Mouse (Mus musculus): ENCODE measurements around the gene Nhlh1. TPM values are rescaled to one million over a fixed set of nuclear protein-coding genes. Genes with fewer than 3 reads are reported as not detected.

Nhlh1 gene
- not detected for total RNA-seq (2022)

DNA sequence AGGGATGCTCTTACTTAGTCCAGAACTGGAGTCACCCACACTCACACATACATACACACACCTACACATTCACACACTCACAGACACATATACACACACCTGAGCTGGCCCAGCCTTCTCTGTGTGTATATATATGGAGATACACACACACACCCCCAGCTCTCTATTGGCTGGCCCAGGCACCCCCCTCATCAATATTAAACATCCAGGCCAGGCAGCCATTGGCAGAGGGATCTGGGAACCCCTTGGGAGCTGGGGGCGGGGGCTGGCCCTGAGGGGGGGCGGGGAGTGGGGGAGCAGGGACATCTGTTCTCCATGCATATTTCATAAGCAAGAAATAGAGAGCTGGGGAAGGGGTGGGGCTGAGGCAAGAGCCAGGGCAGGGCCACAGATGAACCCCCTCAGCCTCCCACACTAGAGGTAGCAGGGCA is at the start of gene Nhlh1:
Gene Nhlh1, minus strand, starts transcription at position 83 of the 431 bp plus-strand sequence.
- DNase-seq (ENCODE audit: low spot score), result no peak

DNA sequence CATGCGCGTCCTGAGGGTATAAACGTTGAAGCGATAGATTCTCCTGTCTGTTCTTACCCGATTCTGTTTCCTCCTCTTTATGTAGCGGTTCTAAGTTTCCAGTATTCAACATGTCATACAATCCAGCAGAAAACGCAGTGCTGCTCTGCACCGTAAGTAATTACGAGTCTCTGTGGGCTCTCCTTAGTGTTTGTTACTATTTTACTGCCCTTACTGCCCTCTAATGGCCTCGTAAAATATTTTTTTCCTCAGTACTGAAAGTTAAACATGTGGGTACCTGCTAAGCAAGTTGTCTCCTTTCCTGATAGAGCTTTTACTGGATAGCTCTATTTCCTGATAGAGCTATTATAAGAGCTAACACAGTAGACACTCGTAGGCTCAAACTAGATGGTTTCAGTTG is 47.7 kb upstream of the Nhlh1 start:
- DNase-seq (ENCODE audit: low spot score), result no peak

DNA sequence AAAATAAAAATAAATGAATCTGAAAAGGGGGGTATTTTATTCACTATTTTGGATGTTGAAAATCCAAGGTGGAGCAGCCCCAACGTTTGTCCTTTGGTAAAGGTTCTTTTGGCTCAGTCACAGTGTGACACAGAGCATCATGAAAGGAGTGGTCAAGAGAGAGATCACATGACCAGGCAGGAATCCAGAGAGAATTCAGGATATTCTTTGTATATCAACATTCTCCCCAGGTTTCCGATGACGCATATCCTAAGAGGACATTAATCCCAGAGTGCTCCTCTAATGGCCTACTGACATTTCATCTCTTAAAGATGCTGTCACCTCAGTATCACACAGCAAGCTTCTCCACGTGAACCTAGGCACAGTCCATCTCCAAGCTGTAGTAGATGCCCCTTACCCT is 46.2 kb upstream of the Nhlh1 start:
- no peak for DNase-seq (ENCODE audit: low spot score)

DNA sequence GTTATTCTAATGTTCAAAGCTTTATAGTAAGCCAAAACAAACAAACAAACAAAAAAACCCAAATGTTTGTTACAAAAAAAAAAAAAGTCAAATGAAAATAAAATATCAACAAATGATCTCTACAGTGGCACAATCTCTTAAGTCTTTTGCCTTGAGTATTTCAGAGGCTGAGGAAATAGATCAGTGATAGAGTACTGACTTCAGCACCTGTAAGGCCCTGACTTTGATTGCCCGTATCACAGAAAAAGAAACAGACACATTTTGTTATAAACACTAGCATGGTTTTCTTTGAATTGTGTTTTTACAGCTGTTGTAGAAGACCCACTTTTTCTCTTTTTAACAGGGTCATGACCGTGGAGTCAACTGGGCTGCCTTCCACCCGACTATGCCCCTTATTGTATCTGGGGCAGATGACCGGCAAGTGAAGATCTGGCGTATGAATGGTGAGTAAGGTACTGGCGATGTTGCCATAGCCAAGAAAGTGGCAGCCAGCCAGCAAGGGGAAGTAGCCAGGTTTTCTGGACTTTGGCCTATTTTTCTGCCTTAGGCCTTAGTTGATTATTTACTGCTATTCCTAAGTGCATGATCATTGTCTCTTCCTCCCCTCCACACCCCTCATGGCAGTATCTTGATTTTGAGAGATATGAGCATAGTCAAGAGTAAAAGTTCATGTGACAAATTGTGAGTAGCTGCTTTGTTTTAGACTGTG is 42.1 kb upstream of the Nhlh1 start:
- no peak for DNase-seq (ENCODE audit: low spot score)

DNA sequence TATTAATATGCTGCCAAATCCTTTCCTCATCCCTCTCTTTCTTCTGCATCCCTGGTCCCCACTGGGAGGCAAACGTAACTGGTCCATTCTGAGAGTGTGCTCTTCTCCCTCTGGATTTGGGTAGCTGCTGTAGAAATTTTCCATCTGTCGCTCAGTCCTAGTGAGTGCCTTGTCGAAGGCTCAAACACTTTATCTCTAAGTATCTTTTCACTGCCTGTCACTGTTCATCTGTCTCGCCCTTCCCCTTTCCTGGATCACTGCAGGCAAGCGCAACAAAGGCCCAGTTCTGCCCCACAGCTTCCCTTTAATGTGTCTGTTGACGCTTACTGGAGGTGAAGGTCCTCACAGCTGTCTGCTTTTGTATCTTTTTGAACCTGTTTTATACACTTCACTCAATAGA is 37.8 kb upstream of the Nhlh1 start:
- no peak for DNase-seq (ENCODE audit: low spot score)

DNA sequence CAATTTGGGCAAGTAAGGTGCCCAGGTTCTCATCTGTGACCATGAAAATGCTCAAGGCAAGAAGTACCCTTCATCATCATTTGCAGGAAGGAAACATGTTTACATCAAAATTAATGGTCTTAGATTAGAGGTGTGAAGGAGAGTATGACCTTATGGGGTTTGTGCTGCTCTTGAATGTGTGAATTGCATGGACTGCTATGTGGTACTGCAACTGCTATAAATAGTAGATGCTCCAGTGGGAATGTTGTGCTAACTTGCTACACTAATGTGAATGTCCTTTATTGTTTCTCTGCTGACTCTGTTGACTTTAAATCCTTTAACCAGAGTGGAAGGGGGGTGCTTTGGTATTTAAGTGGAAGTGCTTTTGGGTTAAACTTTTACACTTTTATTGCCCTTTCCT is 36.9 kb upstream of the Nhlh1 start:
- DNase-seq (ENCODE audit: low spot score), result no peak

DNA sequence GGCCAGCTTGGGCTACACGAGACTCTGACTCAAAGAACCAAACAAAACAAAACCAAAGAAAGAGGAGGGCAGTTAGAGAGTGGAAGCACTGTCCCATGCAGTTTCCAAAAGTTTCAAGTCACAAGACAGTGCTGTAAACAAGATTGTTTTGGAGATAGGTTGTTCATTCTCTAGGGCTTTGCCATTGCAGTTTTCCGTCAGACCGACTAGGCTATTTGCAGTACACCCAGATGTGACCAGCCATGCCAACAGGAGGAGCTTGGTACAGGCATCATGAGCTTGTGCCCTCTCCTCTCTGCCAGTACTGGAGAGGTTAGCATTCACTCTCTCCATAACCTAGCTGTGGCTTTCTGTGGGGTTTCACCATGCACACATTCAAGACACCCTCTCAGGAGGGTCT is 36.1 kb upstream of the Nhlh1 start:
- DNase-seq (ENCODE audit: low spot score), result peak; percentile 13

DNA sequence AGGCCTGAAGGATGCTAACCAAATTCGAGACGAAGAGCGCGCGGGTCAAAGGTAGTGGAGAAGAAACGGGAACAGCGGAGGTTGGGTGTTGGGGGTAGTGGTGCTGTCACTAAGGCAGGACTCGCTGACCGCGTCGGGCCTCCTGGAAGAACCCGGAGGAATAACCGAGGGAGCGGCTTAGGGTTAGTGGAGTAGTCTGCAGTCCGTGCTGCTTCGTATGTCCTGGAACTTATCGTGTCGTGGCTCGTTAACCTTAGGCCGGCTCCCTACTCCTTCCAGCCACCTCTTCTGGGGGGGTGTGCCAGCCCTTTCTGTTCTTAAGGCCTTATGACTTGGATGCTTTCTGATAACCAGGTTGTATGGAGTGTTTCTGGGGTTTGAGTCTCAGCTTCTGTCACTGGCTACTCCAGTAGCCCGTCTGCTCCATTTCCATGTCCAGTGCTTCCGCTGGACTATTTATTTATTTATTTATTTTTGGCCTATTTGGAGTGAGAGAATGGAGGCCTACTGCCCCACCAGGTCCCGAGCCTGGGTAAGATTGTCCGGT is 25.6 kb upstream of the Nhlh1 start:
- no peak for DNase-seq (ENCODE audit: low spot score)

DNA sequence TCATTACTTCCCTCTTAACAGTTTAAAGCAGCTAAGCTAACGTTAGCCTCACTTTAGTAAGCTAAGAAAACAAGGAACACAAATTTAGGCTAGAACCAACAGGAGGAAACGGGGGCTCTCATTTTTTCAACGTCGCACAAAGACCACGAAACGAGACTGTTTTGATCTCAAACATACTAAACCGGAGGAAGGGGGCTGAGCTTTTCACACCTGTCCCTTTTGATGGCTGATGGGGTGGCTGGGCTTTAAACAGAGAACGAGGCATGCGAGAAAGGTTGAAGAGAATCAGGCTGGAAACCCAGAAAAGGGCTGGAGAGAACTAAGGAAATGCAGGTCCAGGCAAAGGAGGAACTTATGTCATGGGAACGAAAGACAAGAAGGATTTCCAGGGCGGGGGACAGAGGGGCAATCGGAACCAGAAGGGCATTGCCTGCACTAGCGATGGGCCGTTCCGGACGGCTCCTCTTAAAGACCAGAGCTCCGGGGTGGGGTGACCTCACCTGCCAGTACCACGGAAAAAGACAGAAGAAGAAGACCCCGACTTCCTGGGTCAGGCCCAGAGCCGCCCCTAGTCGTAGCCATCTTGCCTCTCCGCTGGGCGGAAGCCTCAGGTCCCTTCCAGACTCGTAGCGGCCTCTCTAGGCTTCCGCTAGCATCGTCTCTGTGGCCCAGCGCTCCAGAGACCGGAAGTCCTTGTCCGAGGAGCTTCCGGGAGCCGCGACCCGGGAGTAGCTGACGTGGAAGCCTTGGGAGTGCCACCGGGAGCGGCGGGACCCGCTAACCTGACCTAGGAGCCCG is 24.9 kb upstream of the Nhlh1 start, which contains the start of the genes Copa and Ncstn:
Gene Copa, plus strand, starts transcription at position 429 of the 798 bp plus-strand sequence.
Gene Ncstn, minus strand, starts transcription at position 695 of the 798 bp plus-strand sequence.
- peak; percentile 95 for DNase-seq (ENCODE audit: low spot score)

DNA sequence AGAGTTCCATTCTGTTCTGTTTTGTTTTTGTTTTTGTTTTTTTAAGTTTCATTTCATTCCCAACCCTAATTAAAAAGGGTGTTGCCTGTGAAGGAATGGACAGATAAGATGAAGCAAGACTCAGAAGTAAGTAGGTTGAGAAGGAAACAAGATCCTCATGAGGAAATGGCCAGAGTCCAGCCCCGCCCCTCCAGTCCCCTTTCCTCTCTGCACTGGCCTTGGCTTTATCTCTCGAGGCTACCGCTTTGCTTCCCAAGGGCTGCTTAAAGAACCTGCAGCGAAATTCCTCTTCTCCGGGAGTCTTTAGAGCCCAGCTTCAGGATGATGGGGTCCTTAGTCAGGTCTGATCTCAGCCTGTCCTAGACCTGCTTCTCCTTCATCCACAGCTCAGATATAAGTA is 20.6 kb upstream of the Nhlh1 start:
- no peak for DNase-seq (ENCODE audit: low spot score)

DNA sequence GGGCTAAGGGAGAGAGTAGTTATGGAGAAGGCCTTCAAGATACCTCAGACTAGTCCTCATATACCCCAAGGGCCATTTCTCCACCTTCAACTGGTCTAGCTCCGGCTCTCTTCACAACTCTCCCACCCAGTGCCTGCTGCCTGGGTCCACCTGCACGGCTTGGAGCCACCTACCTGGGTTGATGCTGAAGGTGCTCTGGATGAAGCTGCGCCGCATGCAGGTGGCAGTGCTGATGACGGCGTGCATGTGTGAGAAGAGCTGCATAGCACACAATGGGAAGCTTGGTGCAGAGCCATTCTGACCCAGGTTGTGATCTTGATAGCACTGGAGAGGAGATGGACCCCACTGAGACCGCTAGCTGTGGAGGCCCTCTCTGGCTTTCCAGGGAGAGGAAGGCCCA is 15.2 kb upstream of the Nhlh1 start:
- no peak for DNase-seq (ENCODE audit: low spot score)

DNA sequence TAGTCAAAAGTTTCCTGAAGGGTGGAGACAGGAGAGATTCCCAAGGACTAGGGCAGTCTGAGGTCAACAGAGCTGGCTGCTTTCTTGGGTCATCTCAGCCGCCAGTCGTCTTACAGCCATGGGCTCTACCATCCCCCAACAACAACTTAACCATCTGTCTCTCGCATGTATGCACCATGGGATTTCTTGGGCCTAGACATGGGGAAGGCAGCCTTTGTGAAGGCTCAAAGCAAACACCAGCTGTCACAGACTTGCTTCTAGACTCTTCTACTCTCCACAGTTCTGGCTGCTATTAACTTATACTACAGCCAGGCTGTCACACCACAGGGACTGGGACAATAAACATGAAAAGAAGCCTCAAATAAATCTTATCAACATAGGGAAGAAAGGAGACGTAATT is 14.2 kb upstream of the Nhlh1 start:
- DNase-seq (ENCODE audit: low spot score), result no peak

DNA sequence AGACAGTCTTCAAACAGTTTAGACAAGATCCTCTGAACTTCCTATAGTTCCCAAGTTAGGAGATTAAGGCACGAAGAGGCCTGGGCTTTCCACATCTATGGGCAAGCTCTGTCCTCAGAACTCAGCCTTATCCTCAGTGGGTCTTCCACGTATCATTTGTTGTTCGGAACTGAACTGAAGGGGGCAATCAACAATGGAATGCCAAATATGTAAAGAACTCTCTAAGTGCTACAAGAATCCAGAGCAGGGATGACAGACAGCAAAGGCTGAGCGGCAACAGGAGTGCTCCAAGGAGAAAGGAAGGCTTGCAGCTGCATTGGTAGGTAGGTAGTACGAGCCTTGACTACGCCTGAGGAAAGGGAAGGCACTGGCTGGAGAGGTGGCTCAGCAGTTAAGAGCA is 12.9 kb upstream of the Nhlh1 start:
- no peak for DNase-seq (ENCODE audit: low spot score)

DNA sequence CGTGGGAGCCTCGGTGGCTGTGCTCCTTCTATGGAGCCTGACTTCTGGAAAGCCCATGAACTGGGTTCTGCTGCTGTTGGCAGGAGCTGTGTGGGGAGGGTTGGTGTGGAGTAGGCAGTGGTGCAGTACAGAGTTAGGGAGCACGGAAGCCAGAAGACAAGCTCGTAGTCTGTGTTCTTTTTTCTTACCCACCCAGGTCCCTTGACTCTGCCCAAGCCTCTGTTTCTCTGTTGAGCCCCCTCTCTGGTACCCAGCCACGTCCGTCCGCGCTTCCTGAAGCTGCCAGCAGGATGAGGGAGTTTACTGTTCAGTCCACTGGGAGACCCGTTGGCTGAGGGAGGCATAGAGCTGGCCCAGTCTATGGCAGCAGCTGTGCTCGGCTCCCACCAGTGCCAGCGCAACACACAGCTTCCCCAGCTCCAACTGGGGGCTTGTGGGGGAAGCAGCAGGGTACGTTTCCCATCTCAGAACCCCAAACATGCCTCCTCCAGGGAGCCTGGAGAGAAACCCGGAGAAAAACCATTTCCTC is 7.3 kb upstream of the Nhlh1 start:
- no peak for DNase-seq (ENCODE audit: low spot score)

DNA sequence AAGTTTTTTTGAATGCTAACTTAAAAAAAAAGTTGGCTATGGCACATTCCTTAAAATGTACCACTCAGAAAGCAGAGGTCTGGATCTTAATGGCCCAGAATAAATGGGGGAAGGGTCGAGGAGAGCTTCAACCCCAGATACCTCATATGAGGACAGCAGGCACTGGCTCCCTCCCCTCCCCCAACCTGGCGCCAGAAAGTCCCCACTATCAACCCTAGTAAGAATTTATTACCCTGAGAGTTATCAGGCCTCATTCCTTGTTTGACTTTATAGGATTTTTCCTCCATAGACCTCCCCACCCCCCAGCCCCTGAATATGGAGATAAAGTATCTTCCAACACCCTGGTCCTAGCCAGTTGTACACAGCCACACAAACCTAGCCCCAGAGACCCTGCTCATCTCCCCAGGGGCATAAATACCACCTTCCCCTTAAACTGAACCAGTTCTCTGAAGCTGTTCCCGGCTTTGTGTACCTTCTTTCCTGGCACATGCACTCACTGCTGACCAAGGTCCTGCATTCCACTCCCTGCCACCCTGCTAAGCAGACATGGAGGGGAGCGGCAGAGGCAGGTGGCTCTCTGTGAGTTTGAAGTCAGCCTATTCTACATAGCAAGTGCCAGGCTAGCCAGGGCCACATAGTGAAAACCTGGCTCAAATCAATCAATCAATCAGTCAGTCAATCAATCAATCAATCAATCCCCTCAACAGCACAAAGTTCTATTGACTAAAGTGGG is 6.1 kb upstream of the Nhlh1 start:
- DNase-seq (ENCODE audit: low spot score), result no peak

DNA sequence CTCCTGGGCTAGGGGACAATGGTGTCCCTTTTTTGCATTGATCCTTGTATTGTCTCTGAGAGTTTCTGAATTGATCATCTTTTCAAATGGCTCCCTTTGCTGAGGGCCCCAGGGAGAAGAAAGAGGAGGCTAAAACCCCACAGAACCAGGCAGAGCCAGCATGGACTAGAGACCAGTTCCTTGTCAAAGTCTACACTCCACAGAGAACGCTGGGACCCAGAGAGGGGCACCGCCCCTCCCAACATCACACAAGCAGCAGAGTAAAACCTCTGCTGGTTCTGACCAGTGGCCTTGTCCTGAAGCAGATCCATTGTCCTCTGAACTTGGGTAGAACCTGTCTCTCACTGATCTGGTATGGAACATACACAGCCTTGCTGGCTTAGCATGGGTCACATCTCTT is 4.7 kb upstream of the Nhlh1 start:
- no peak for DNase-seq (ENCODE audit: low spot score)

DNA sequence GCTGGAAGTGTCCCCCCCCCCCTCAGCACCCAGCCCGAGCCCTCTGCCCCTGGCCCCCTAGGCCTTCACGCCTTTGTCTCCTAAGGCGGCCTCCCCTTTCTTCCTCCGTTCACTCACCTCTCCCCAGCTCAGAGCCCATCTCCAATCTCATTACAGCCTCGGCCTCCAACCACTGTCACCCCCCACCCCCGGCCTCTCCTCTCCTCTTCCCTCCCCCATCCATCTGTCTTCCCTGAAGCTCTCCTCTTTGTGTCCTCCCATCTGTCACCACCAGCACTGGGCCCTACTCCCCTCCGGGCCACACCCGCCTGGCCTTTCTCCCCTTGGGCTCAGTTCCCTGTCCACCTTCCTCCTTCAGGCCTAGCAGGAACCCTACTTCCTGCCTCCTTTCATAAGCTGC is 3.8 kb upstream of the Nhlh1 start:
- no peak for DNase-seq (ENCODE audit: low spot score)

DNA sequence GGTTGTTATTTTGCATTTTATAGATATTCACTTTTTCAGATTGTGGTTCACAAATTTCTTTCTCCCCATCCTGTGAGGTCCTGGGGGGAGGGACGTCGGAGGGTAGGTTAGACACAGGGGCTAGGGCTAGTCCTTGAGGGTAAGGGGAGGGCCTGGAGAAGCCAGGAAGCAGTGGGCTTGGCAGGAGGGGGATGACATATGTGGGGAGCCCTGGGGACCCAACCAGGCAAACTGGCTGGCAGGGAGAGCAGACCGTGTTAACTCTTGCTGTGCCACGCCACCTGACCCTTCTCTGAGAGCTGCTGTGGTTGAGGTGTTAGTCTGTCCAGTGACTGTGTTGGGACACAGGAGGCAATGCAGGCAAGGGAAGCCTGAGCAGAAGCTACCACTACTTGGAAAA is 3.3 kb upstream of the Nhlh1 start:
- no peak for DNase-seq (ENCODE audit: low spot score)

DNA sequence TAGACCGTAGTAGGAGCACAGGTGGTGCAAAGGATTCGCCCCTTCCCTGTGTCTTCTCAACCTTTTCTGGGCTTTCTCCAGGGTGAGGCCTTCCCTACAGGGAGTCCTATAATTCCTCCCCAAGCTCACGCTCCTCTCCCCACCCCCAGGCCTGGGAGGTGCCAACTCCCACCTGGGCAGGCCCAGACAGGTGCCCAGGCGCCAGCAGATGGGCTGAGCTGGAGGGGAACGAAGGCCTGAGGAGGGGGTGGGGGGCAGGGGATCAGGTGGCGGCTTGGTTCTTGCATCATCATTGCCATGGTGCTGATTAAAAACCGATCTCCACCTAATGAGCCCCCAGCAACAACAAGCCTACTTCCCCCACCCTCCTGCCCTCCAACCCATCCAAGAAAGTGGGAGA is 1.5 kb upstream of the Nhlh1 start:
- no peak for DNase-seq (ENCODE audit: low spot score)

DNA sequence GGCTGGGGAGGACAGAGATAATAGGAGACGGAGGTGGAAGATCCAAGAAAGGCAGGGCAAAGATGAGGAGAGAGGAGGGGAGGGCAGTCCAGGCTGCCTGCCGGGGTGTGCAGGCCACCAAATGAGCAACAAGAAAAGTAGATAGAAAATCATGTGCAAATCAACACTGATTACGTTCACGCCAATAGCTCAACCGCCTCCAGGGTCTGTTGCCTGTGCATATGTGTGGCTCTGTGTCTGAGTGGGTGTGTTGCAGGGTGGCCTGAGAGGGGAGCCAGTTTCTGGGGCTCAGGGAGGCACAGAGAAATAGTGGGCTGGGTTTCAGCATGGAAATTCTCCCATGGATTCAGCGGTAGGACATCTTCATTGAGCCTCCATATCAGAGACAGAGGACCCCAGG is 948 bp upstream of the Nhlh1 start:
- DNase-seq (ENCODE audit: low spot score), result no peak

DNA sequence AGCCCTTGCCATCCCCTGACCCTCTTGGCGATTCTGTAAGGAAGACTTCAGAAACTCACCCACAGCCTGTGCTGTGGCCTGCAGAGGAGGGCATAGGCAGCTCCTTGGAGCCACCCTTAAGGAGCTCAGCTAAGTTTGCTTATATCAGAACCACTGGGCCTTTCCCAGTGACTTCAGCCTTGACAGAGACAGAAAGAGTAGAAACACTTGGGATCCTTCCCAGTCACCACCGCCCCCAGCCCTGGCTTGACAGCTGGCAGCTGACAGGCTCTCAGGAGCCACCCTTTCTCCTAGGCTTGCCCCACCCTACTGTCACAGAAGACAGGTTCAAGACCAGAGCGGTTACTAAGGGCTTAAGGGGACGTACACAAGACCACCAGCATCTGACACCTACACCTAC is 1.1 kb downstream of the Nhlh1 start:
- DNase-seq (ENCODE audit: low spot score), result no peak

All from heart, adult 8-10 months (tissue).